Mouse (Mus musculus): ENCODE data around the gene Idh1. TPM values are rescaled to one million over a fixed set of nuclear protein-coding genes. Genes with fewer than 3 reads are reported as not detected.
"Not testable (repeated sequence)": the region's sequence is repeated elsewhere in the genome, so short reads cannot be mapped to it uniquely, and the experiment has no call there.

Idh1 gene
- total RNA-seq (2021) = 698 and 945 TPM in 2 replicates
- long read RNA-seq, transcript Idh1-203 (9 exons, 2,283 nt) = minor isoform, 6 of 862 reads
- long read RNA-seq, transcript Idh1-201 (9 exons, 2,302 nt) = major isoform, 779 of 862 reads
- long read RNA-seq, partial matches to known transcripts = 58 of 862 reads
- long read RNA-seq, other reads (novel, unspliced or antisense) = 19 of 862 reads

GRCm38 (mm10) chr1:65186287-65187073, at the start of gene Idh1, which contains the start of gene Pikfyve:
Idh1 (minus strand) TSS chr1:65186500.
Pikfyve (plus strand) TSS chr1:65186683.
- peak; percentile 92 for DNase-seq

GRCm38 (mm10) chr1:65230566-65230965, 44.3 kb upstream of the Idh1 start:
- DNase-seq = no peak

GRCm38 (mm10) chr1:65229768-65230167, 43.5 kb upstream of the Idh1 start:
- DNase-seq = not testable (repeated sequence)

GRCm38 (mm10) chr1:65227681-65228080, 41.4 kb upstream of the Idh1 start:
- no peak for DNase-seq

- no peak for DNase-seq
Measured at GRCm38 (mm10) chr1:65223654-65224053, 37.4 kb upstream of the Idh1 start.

GRCm38 (mm10) chr1:65217972-65218371, 31.7 kb upstream of the Idh1 start:
- no peak for DNase-seq

- no peak for DNase-seq
Measured at GRCm38 (mm10) chr1:65217567-65217966, 31.3 kb upstream of the Idh1 start.

- DNase-seq = no peak
Measured at GRCm38 (mm10) chr1:65213214-65213613, 26.9 kb upstream of the Idh1 start.

- no peak for DNase-seq
Measured at GRCm38 (mm10) chr1:65204299-65204698, 18.0 kb upstream of the Idh1 start.

- DNase-seq = no peak
Measured at GRCm38 (mm10) chr1:65198861-65199260, 12.6 kb upstream of the Idh1 start.

- DNase-seq = no peak
Measured at GRCm38 (mm10) chr1:65198425-65198824, 12.1 kb upstream of the Idh1 start.

GRCm38 (mm10) chr1:65193226-65193625, 6.9 kb upstream of the Idh1 start:
- no peak for DNase-seq

- no peak for DNase-seq
Measured at GRCm38 (mm10) chr1:65190172-65190571, 3.9 kb upstream of the Idh1 start.

- DNase-seq = no peak
Measured at GRCm38 (mm10) chr1:65187074-65187430, 752 bp upstream of the Idh1 start.

GRCm38 (mm10) chr1:65185524-65186205, 635 bp downstream of the Idh1 start:
- DNase-seq = no peak

GRCm38 (mm10) chr1:65185011-65185410, 1.3 kb downstream of the Idh1 start:
- no peak for DNase-seq

GRCm38 (mm10) chr1:65183994-65184393, 2.3 kb downstream of the Idh1 start:
- DNase-seq = no peak

- no peak for DNase-seq
Measured at GRCm38 (mm10) chr1:65181459-65181858, 4.8 kb downstream of the Idh1 start.

GRCm38 (mm10) chr1:65179634-65180249, 6.6 kb downstream of the Idh1 start:
- DNase-seq = peak; percentile 21

GRCm38 (mm10) chr1:65178902-65179432, 7.3 kb downstream of the Idh1 start:
- peak; percentile 99 for DNase-seq

GRCm38 (mm10) chr1:65178126-65178901, 8.0 kb downstream of the Idh1 start:
- peak; percentile 96 for DNase-seq

GRCm38 (mm10) chr1:65177452-65177851, 8.8 kb downstream of the Idh1 start:
- DNase-seq = no peak
